Mouse (Mus musculus): Measurements from ENCODE around the gene 3110021N24Rik. TPM values are rescaled to one million over a fixed set of nuclear protein-coding genes. Genes with fewer than 3 reads are reported as not detected.

Gene 3110021N24Rik
- polyA plus RNA-seq, 1 experiment from 2014 or later = 1.6 TPM

DNA sequence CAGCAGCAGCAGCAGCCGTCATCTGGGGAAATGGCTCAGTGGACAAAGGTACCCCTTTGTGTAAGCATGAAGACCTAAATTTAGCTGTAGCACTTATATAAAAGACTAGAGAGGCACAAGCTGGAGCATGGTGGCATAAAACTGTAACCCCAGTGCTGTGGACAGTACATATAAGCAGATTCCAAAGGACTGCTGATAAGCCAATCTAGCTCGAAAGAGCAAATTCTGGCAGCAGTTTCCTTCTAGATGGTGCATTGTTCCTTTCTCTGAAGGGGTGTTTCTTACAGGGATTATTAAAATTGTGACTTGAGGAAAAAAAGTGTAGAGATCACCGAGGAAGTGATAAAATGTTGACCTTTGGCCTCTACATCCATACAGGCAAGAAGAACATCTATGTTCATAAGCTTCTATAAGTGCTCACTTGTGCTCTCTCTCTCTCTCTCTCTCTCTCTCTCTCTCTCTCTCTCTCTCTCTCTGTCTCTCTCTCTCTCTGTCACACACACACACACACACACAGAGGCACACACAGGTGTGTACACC, 1.9 kb downstream of the 3110021N24Rik start:
- no peak for ATAC-seq

DNA sequence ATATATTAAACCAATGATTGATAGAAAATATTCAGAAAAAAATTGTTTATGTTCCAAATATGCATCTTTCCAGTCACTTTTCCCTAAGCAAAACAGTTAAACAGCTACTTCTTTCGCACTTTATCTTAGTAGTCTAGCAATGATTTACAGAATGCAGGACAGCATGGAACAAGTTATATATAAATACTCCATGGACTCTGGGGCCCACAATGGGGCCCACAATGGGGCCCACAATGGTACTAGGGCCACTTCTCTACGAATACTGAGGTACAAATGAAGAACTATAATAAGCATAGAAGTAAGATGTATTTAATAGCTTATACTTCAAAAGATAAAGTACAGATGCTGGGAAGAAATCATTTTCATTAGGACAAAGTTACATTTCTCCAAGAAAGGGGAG, 4.7 kb downstream of the 3110021N24Rik start:
- no peaks in the 10 kb centered on the region for H3K27me3 ChIP-seq (replicated peaks; ENCODE audit: insufficient read depth, low read length)
- H3K4me2 ChIP-seq (replicated peaks; ENCODE audit: low read depth, low read length) = no peak overlapping the region
- ATAC-seq (no peak), DNase-seq (ENCODE audit: low spot score) (no peak)
- TF ChIP-seq EP300 (IDR thresholded peaks at IDR 0.05) = no peak
- no peak for TF ChIP-seq CTCF (IDR thresholded peaks at IDR 0.05)
- H3K4me1 ChIP-seq (ENCODE audit: insufficient read depth, low read depth, low read length) = no peaks in the 10 kb centered on the region
- peaks cover 7% of the 10 kb centered on the region; the same call in 1 of the 2 replicates for H3K36me3 ChIP-seq (ENCODE audit: insufficient read depth, low read length)
- no peaks in the 10 kb centered on the region for H3K9me3 ChIP-seq (ENCODE audit: low read length)
- no peak overlapping the region for H3K27ac ChIP-seq (ENCODE audit: low read length)
- H3K4me3 ChIP-seq (ENCODE audit: low read depth, low read length) = no peak overlapping the region
- WGBS = 84% methylated on average over 2 of the region's 2 CpGs
- H3K9ac ChIP-seq (replicated peaks; ENCODE audit: low read depth) = no peak overlapping the region

More for the DNA sequence above, 1.9 kb downstream of the 3110021N24Rik start:
- peaks cover 10% of the 10 kb centered on the region; the same call in 1 of the 2 replicates for H3K36me3 ChIP-seq (ENCODE audit: insufficient read depth, low read length)
- no peaks in the 10 kb centered on the region for H3K9me3 ChIP-seq (ENCODE audit: low read length)
- H3K27me3 ChIP-seq (replicated peaks; ENCODE audit: insufficient read depth, low read length) = no peaks in the 10 kb centered on the region
- 76% methylated on average over 3 of the region's 3 CpGs for WGBS
- no peak overlapping the region for H3K4me3 ChIP-seq (ENCODE audit: low read depth, low read length)
- no peak for TF ChIP-seq CTCF (IDR thresholded peaks at IDR 0.05)
- no peak for TF ChIP-seq EP300 (IDR thresholded peaks at IDR 0.05)
- H3K4me1 ChIP-seq (ENCODE audit: insufficient read depth, low read depth, low read length) = no peaks in the 10 kb centered on the region
- DNase-seq (ENCODE audit: low spot score) = no peak
- no peak overlapping the region for H3K4me2 ChIP-seq (replicated peaks; ENCODE audit: low read depth, low read length)
- no peak overlapping the region for H3K27ac ChIP-seq (ENCODE audit: low read length)
- no peak overlapping the region for H3K9ac ChIP-seq (replicated peaks; ENCODE audit: low read depth)

DNA sequence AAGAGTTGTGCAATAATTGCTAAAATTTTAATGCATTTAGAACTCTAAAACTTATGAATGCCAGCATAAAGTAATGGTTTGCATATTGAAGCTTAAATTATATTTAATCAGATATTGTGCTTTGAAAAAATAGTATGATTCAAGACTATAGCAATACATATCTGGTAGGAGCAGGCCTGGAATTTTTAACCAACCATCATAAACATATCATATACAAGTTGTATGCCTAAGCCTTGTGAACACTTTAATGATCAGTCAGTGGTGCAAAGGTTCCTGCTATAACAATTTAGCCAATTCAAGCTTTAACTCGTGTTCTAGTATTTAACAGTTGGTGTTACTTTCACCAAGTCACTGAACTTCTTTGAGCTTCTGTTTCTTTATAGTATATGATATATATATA, 11.0 kb downstream of the 3110021N24Rik start:
- TF ChIP-seq EP300 (IDR thresholded peaks at IDR 0.05) (no peak), CTCF (IDR thresholded peaks at IDR 0.05) (no peak)
- ATAC-seq = no peak
- H3K27ac ChIP-seq (ENCODE audit: low read length) = no peak overlapping the region
- no peaks in the 10 kb centered on the region for H3K27me3 ChIP-seq (replicated peaks; ENCODE audit: insufficient read depth, low read length)
- no peak overlapping the region for H3K4me3 ChIP-seq (ENCODE audit: low read depth, low read length)
- no peaks in the 10 kb centered on the region for H3K36me3 ChIP-seq (ENCODE audit: insufficient read depth, low read length)
- no peaks in the 10 kb centered on the region for H3K4me1 ChIP-seq (ENCODE audit: insufficient read depth, low read depth, low read length)
- H3K4me2 ChIP-seq (replicated peaks; ENCODE audit: low read depth, low read length) = no peak overlapping the region
- H3K9ac ChIP-seq (replicated peaks; ENCODE audit: low read depth) = no peak overlapping the region
- WGBS = 71% methylated on average over 1 of the region's 1 CpGs
- no peaks in the 10 kb centered on the region for H3K9me3 ChIP-seq (ENCODE audit: low read length)
- no peak for DNase-seq (ENCODE audit: low spot score)

GRCm38 (mm10) chr4:108731582-108731981, 12.1 kb downstream of the 3110021N24Rik start:
- Histone ChIP-seq H3K36me3 (ENCODE audit: insufficient read depth, low read length) (no peaks in the 10 kb centered on the region), H3K9me3 (ENCODE audit: low read length) (no peaks in the 10 kb centered on the region), H3K4me1 (ENCODE audit: insufficient read depth, low read depth, low read length) (no peaks in the 10 kb centered on the region), H3K27ac (ENCODE audit: low read length) (no peak overlapping the region), H3K4me2 (replicated peaks; ENCODE audit: low read depth, low read length) (no peak overlapping the region), H3K4me3 (ENCODE audit: low read depth, low read length) (no peak overlapping the region), H3K9ac (replicated peaks; ENCODE audit: low read depth) (no peak overlapping the region), H3K27me3 (replicated peaks; ENCODE audit: insufficient read depth, low read length) (no peaks in the 10 kb centered on the region)
- no peak for DNase-seq (ENCODE audit: low spot score)
- ATAC-seq = no peak
- 49% methylated on average over 3 of the region's 3 CpGs for WGBS
- no peak for TF ChIP-seq CTCF (IDR thresholded peaks at IDR 0.05)
- no peak for TF ChIP-seq EP300 (IDR thresholded peaks at IDR 0.05)

GRCm38 (mm10) chr4:108746160-108746873, 26.9 kb downstream of the 3110021N24Rik start:
- Histone ChIP-seq H3K4me1 (ENCODE audit: insufficient read depth, low read depth, low read length) (no peaks in the 10 kb centered on the region), H3K9me3 (ENCODE audit: low read length) (no peaks in the 10 kb centered on the region), H3K27ac (ENCODE audit: low read length) (no peak overlapping the region), H3K36me3 (ENCODE audit: insufficient read depth, low read length) (no peaks in the 10 kb centered on the region), H3K4me3 (ENCODE audit: low read depth, low read length) (no peak overlapping the region), H3K27me3 (replicated peaks; ENCODE audit: insufficient read depth, low read length) (no peaks in the 10 kb centered on the region), H3K4me2 (replicated peaks; ENCODE audit: low read depth, low read length) (no peak overlapping the region), H3K9ac (replicated peaks; ENCODE audit: low read depth) (no peak overlapping the region)
- WGBS = 91% methylated on average over 3 of the region's 3 CpGs
- no peak for ATAC-seq
- TF ChIP-seq EP300 (IDR thresholded peaks at IDR 0.05) = no peak
- no peak for TF ChIP-seq CTCF (IDR thresholded peaks at IDR 0.05)
- DNase-seq (ENCODE audit: low spot score) = no peak

DNA sequence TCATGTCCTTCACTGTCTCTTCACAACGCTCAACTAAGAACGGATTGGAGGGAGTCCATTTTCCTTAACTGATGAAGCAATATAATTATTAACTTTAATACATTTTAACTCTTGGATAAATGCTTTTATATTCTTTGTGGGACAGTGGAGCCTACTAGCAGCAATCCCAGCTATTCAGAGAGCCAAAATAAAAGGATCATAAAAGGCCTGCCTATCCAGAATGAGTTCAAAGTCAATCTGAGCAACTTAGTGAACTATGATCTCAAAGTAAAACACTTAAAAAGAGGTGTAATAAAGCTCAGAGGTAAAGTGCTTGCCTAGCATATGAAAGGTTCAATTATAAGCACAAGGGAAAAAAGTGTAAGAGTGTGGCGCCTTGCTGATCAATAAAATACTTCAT, 40.1 kb downstream of the 3110021N24Rik start:
- no peaks in the 10 kb centered on the region for H3K4me1 ChIP-seq (ENCODE audit: insufficient read depth, low read depth, low read length)
- 91% methylated on average over 3 of the region's 3 CpGs for WGBS
- no peaks in the 10 kb centered on the region for H3K9me3 ChIP-seq (ENCODE audit: low read length)
- DNase-seq (ENCODE audit: low spot score) (no peak), ATAC-seq (no peak)
- no peak overlapping the region for H3K9ac ChIP-seq (replicated peaks; ENCODE audit: low read depth)
- no peak overlapping the region for H3K27ac ChIP-seq (ENCODE audit: low read length)
- TF ChIP-seq CTCF (IDR thresholded peaks at IDR 0.05) = no peak
- TF ChIP-seq EP300 (IDR thresholded peaks at IDR 0.05) = no peak
- no peak overlapping the region for H3K4me3 ChIP-seq (ENCODE audit: low read depth, low read length)
- H3K4me2 ChIP-seq (replicated peaks; ENCODE audit: low read depth, low read length) = no peak overlapping the region
- no peaks in the 10 kb centered on the region for H3K36me3 ChIP-seq (ENCODE audit: insufficient read depth, low read length)
- H3K27me3 ChIP-seq (replicated peaks; ENCODE audit: insufficient read depth, low read length) = no peaks in the 10 kb centered on the region
